ENCODE assay signal across 8 mouse cellular contexts in genomic region chr2:122298596-122299490, GRCm38 (mm10). TPM values are rescaled to one million over a fixed set of nuclear protein-coding genes. Genes with fewer than 3 reads are reported as not detected.
DNase-seq lines count a peak whose midpoint lies in the region; ATAC-seq and TF ChIP-seq lines count a peak whose summit lies in the region.

Gene Duoxa2, plus strand, starts transcription at chr2:122298900.

- 2% methylated on average over 43 of the region's 43 CpGs for WGBS in lung, adult 2 months
- WGBS in forebrain, embryonic 14.5 days, result 1% methylated on average over 43 of the region's 43 CpGs

- peaks cover 73% of the 10 kb centered on the region for H3K27me3 ChIP-seq in forebrain, embryonic 14.5 days (replicated peaks; ENCODE audit: control insufficient read depth, insufficient read depth, low read length)
- peaks cover 4% of the 10 kb centered on the region; the same call in 1 of the 2 replicates for H3K27me3 ChIP-seq in testis, adult 2 months (ENCODE audit: control insufficient read depth, insufficient read depth, low read length)

- no peaks in the 10 kb centered on the region for H3K36me3 ChIP-seq in forebrain, embryonic 14.5 days (ENCODE audit: control insufficient read depth, insufficient read depth, low read length)
- H3K36me3 ChIP-seq in testis, adult 2 months (ENCODE audit: control insufficient read depth, insufficient read depth, low read length), result no peaks in the 10 kb centered on the region

- H3K9me3 ChIP-seq in forebrain, embryonic 14.5 days (replicated peaks; ENCODE audit: control insufficient read depth, low read length), result no peaks in the 10 kb centered on the region

- no peak within 1 kb of the TSS for H3K27ac ChIP-seq in forebrain, embryonic 14.5 days (ENCODE audit: low read depth, low read length)
- no peak within 1 kb of the TSS for H3K27ac ChIP-seq in testis, adult 2 months (ENCODE audit: control insufficient read depth, insufficient read depth, low read depth, low read length)

- no peak for ATAC-seq in forebrain, embryonic 14.5 days

- peaks cover 13% of the 10 kb centered on the region for H3K4me1 ChIP-seq in lung, adult 2 months (ENCODE audit: control insufficient read depth, insufficient read depth, low read length)
- H3K4me1 ChIP-seq in forebrain, embryonic 14.5 days (ENCODE audit: control insufficient read depth, insufficient read depth, low read length), result peaks cover 21% of the 10 kb centered on the region
- peaks cover 29% of the 10 kb centered on the region for H3K4me1 ChIP-seq in testis, adult 2 months (ENCODE audit: control insufficient read depth, insufficient read depth, low read length)

- no peak within 1 kb of the TSS for H3K9ac ChIP-seq in forebrain, embryonic 14.5 days (ENCODE audit: low read length)

- TF ChIP-seq CTCF in lung, adult 2 months (IDR thresholded peaks at IDR 0.05; ENCODE audit: insufficient read depth, low read length), result no peak
- TF ChIP-seq CTCF in testis, adult 2 months (IDR thresholded peaks at IDR 0.05; ENCODE audit: control insufficient read depth, insufficient read depth, insufficient replicate concordance, low read depth, low read length), result no peak

- no peak for DNase-seq in lung, adult 2 months
- no peak for DNase-seq in lung, postnatal 4 days
- DNase-seq in forebrain, embryonic 14.5 days (ENCODE audit: low spot score), result no peak
- peak; percentile 29 for DNase-seq in kidney, adult 9 months
- DNase-seq in lung, postnatal 36 days, result peak; percentile 24
- DNase-seq in frontal cortex, postnatal 10 days (ENCODE audit: low spot score in 2 of 2), result no peak
- DNase-seq in cerebellum, postnatal 10 days, result no peak

- H3K4me3 ChIP-seq in lung, adult 2 months (replicated peaks; ENCODE audit: extremely low read depth, low read depth, low read length), result peak within 1 kb of the TSS; percentile 10
- peak within 1 kb of the TSS; percentile 13; the same call in 1 of the 2 replicates for H3K4me3 ChIP-seq in forebrain, embryonic 14.5 days (ENCODE audit: low read depth, low read length)
- H3K4me3 ChIP-seq in testis, adult 2 months (ENCODE audit: control insufficient read depth, low read depth, low read length), result peak within 1 kb of the TSS; percentile 54

- H3K4me2 ChIP-seq in forebrain, embryonic 14.5 days (ENCODE audit: low read length), result peak within 1 kb of the TSS; percentile 39

- no peak for TF ChIP-seq POLR2A in lung, adult 2 months (IDR thresholded peaks at IDR 0.05; ENCODE audit: borderline replicate concordance, extremely low read depth, low read depth, low read length)
- no peak for TF ChIP-seq POLR2A in testis, adult 2 months (IDR thresholded peaks at IDR 0.05; ENCODE audit: control insufficient read depth, low read depth, low read length)

RNA-seq across cellular contexts. Expression of gene Duoxa2, which starts in this region (rescaled TPM):
- 0.50 and 0.75 TPM in 2 replicates for polyA plus RNA-seq in lung, adult 2 months (2012; rRNA removed)
- polyA plus RNA-seq in forebrain, embryonic 14.5 days (2014; fragmentation: Nextera tagmentation; extraction: Ambion mirVana), result not detected in 2 replicates
- 0.06 and 0.08 TPM in 2 replicates for polyA plus RNA-seq in testis, adult 2 months (2012; rRNA removed)

Comparison
In these comparisons a context has a peak if more than half of its experiments do, and no peak if none do; other contexts are left out.
1. DNase-seq: peak in kidney, adult 9 months (single experiment) and lung, postnatal 36 days (single experiment); none in lung, adult 2 months (single experiment), lung, postnatal 4 days (0 of 2), forebrain, embryonic 14.5 days (single experiment), frontal cortex, postnatal 10 days (0 of 2) and cerebellum, postnatal 10 days (0 of 2).
2. Peak in every context shown above with its lines, with median percentiles within 50 percentile points of each other: H3K4me3 ChIP-seq.